Mouse (Mus musculus) thymus, postnatal 10 days (tissue): ENCODE measurements around the gene Mthfd1.
A peak's percentile ranks its signal among the peaks of the same experiment; 100 is the strongest.

Source experiments
- DNase-seq, 2 experiments: peaks; one replicate each; pipeline ENCODE4 v3.0.0; 2021; ENCODE audit warnings: low spot score in 2 of 2

Mthfd1 gene

DNA sequence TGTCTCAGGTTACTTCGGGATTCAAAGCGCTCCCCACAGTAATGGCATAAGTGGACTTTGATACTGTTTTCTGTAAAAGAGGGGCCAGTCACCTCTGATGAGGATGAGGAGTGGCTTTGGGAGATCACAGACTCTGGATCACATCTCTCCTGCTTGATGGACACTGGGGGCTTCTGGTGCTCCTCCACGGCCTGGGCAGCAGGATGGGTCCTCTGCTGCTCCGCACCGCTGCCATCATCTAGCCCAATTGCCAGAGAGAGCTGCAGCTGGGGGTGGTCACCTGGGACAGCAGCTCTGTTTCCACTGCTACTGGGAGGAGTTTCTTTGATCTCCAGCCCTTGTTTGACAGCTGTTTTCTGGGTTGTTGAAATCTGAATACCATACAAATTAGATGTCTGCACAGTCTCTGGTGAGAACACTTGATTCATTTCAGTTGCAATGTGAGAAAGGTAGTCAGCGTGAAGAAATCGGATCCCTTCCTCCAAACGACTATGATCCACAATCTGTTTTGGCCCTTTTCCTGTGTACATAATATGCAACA lies 94.7 kb downstream of the Mthfd1 start:
- DNase-seq = no peak

DNA sequence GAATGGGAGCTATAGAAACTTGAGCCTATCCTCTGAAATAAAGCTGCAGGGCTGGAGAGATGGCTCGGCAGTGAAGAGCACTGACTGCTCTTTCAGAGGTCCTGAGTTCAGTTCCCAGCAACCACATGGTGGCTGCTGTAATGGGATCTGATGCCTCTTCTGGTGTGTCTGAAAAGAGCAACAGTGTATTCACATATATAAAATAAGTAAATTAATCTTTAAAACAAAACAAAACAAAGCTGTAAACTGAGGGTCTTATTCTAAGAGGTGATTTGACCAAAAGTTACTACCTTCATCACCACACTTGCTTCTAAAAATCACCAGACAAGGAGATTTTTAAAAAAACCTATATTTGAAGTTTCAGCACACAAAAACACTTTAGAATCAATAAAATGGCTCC lies 105.8 kb downstream of the Mthfd1 start:
- DNase-seq = no peak

DNA sequence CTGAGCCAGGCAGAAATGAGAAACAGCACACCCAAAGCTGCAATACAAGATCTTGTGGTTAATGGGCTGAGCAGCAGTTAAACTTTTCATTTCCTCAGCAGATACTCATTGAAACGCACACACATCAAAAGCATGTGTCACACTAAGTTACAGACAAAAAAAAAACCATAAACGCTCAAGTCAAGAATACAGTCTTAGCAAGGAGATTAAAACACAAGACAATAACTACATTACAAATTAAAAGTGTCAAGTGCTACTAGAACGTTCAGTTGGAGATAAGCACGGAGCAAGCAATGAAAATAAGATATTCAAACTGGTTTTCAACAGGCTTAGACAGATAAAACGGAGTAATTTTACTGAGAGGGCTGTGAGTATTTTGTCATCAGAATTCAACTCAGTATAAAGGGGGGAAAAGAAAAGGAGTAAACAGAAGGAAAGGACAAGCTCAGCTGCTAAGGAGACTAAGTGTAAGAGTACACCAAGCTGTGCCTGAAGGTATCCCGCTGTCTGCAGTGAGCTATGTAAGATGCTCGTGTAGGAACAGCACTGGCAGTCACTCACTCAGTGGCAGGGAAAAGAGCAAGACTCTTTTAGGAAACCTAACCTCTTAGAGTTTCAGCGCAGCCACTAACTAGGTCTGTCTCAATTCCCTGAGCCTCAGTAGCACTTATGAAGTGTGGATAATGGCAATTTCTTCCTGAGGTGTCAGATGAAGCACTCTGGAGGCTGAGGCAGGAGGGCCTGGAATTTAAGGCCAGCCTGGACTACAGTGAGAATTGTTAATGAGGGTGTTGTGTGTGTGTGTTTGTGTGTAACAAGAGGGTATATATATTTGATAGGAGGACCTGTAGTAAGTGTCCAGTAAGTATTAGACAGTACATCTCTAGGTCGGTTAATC lies 106.6 kb downstream of the Mthfd1 start:
- no peak for DNase-seq

DNA sequence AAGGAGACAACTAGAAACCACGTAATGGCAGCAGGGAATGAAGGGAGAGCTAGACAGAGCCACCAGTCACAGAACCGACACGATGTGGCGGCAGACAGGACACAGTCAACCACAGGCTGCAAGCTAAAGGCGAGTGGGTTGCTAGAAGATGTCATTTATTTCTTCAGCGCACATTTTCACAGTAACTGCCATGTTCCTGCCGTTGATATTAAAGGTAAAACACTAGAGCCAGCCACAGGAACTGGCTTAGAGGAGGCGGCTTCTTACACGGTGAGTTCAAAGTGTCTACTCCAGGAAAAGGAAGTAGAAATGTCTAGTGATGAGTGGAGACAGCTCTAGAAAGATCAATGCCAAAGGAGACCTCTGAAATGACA lies 107.2 kb downstream of the Mthfd1 start:
- peak; percentile 35 to 38 for DNase-seq

DNA sequence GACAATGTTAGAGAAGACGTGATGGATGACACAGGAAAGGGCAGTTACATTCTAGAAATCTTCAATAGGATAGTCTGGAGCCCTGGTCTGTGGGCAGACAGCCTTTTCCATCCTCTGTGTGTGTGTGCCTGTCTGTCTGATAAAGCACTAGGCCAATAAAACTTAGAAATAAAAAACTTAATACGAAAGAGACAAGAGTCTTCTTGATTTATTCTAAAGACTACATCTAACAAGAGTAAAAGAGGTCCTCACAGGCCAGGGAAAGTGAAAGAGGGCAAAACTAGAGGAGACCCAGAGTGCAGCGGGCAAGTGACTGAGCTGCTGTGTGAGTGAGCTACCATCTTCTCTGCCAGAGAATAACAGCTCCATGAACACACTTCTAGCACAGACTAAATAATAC lies 111.2 kb downstream of the Mthfd1 start:
- DNase-seq = no peak

DNA sequence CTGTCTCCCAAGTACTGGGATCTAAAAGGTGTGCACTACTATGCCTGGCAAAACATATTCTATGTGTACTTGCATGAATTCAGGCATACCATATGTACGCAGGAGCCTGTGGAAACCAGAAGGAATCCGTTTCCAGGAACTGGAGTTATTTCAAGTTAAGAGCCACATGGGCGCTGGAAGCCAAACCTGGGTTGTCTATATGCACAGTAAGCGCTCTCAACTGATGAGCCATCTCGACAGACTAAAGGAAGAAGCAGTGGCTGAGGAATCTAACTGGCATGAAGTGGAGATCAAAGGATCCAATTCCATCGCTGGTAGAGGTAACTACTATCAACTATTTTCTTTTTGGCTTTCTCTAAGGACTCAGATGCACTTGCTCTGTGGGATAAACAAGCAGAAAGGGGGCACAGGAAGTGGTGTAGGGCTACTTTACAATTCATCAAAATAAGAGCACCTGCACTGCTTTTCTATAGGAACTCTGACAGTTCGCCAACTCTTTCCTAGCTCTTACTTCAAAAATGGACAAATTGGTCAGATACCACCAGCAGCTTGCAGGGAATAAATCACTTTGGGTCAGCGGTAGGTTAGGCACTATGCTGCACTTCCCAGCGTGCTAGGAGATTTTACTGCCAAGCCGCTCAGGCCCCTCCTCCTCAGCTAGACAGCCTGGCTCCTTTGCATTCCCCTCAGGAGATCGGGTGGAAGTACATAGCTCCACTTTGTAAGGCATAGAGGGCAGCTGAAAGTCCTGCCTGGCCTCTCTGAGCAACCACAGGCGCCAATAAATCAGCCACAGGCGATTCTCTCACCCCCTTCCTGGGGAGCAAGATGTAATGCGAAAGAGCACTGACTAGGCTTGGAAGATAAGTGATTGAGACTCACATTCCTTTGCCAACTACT lies 112.2 kb downstream of the Mthfd1 start:
- peak in 1 of 2 experiments; percentile 51 for DNase-seq

DNA sequence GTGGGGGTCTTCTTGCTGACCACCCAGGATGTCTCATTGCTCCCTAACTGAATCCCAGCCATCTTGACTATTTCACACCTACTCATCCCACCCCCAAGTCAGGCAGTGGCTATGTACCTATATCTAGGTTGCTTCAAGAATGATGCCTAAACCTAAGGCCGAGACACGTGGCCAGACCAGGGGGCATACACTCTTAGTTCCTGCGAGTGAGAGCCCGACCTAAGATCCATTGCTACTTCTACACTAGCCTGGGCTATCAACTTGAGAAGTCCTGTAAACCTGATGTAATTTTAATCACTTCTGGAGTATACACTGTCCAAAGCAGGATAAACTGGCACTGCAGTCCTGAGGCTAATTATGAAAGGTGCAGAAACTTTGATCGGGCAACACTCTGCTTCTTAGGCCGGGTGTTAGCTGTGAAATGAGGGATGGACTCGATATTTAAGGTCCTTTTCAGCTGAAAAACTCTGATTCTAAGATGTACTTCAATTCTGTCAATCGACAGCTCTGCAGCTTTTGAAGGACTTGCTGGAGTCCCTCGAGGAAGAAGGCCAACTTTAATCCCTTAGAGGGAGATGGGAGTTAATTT lies 113.2 kb downstream of the Mthfd1 start:
- no peak for DNase-seq

DNA sequence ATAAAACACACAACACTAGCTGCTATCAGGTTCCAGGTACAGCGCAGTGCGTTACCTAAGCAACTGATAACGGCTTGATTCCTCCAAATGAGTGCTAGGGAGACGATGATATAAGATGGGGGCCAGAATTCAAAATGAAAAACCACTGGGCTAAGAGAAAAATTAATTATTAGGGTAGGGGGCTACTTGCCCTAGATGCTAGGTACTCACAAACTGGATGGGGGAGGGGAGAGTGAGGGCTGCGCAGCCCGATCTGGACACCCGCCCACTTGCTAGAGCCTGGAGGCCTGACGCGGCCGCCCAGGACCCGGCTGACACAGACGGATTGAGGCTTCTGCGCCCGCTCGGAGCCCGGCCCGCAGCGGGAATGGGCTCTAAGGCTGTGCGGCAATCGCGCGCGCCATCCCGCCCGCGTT lies 113.7 kb downstream of the Mthfd1 start:
- DNase-seq = peak; percentile 26 to 43
